Mouse (Mus musculus) testis, adult 2 months (tissue): ENCODE measurements around the gene Gm43191. TPM values are rescaled to one million over a fixed set of nuclear protein-coding genes. Genes with fewer than 3 reads are reported as not detected.
"Not testable (repeated sequence)": the region's sequence is repeated elsewhere in the genome, so short reads cannot be mapped to it uniquely, and the experiment has no call there.

Experiments used
- H3K27ac ChIP-seq: fragments of 200-500 bp; 2 replicates; pipeline ENCODE4 v1.5.1; 2012; ENCODE audit warnings: low read depth, low read length; ENCODE audit not compliant: control insufficient read depth, insufficient read depth
- H3K27me3 ChIP-seq: fragments of 200-500 bp; 2 replicates; pipeline ENCODE4 v1.6.1; 2012; ENCODE audit warnings: mild to moderate bottlenecking, low read length, moderate library complexity; ENCODE audit not compliant: control insufficient read depth, insufficient read depth
- H3K36me3 ChIP-seq: fragments of 200-500 bp; 2 replicates; pipeline ENCODE4 v1.6.1; 2012; ENCODE audit warnings: mild to moderate bottlenecking, low read length; ENCODE audit not compliant: control insufficient read depth, insufficient read depth
- H3K4me1 ChIP-seq: fragments of 200-500 bp; 2 replicates; pipeline ENCODE4 v1.6.1; 2012; ENCODE audit warnings: low read length; ENCODE audit not compliant: control insufficient read depth, insufficient read depth
- H3K4me3 ChIP-seq: fragments of 200-500 bp; 2 replicates; pipeline ENCODE4 v1.5.1; 2012; ENCODE audit warnings: low read depth, mild to moderate bottlenecking, low read length, moderate library complexity, mixed read lengths; ENCODE audit not compliant: control insufficient read depth
- CTCF ChIP-seq: fragments of 200-500 bp; IDR thresholded peaks from 2 replicates; pipeline ENCODE4 v1.5.1; 2012; ENCODE audit warnings: low read depth, mild to moderate bottlenecking, inconsistent platforms, low read length, moderate library complexity; ENCODE audit not compliant: control insufficient read depth, insufficient read depth, insufficient replicate concordance
- POLR2A ChIP-seq: fragments of 200-500 bp; IDR thresholded peaks from 2 replicates; pipeline ENCODE4 v1.6.1; 2012; ENCODE audit warnings: low read depth, mild to moderate bottlenecking, inconsistent platforms, low read length, moderate library complexity; ENCODE audit not compliant: control insufficient read depth
- polyA plus RNA-seq: library from polyadenylated mRNA; depleted of rRNA; stranded (reverse); fragments of >200 nt; gene quantifications from 2 replicates; pipeline ENCODE4 v1.2.3, GENCODE M21; 2012

Gene Gm43191
- polyA plus RNA-seq, 1 experiment, result not detected

- Histone ChIP-seq H3K27ac (no peak overlapping the region), H3K27me3 (no peaks in the 10 kb centered on the region), H3K4me3 (peak overlapping the region; percentile 26), H3K4me1 (peaks cover 3% of the 10 kb centered on the region), H3K36me3 (no peaks in the 10 kb centered on the region)
- TF ChIP-seq POLR2A, result no peak
- TF ChIP-seq CTCF, result no peak
Observed at GRCm38 (mm10) chr3:116659856-116660430, 21.1 kb downstream of the Gm43191 start.

- Histone ChIP-seq H3K36me3 (no peaks in the 10 kb centered on the region), H3K4me3 (no peak overlapping the region; the same call in 1 of the 2 replicates), H3K27ac (no peak overlapping the region), H3K27me3 (no peaks in the 10 kb centered on the region), H3K4me1 (peaks cover 3% of the 10 kb centered on the region)
- no peak for TF ChIP-seq CTCF
- no peak for TF ChIP-seq POLR2A
Observed at GRCm38 (mm10) chr3:116658928-116659565, 22.0 kb downstream of the Gm43191 start.

GRCm38 (mm10) chr3:116656184-116656965, 24.7 kb downstream of the Gm43191 start:
- Histone ChIP-seq H3K27ac (no peak overlapping the region), H3K4me1 (peaks cover 3% of the 10 kb centered on the region), H3K27me3 (no peaks in the 10 kb centered on the region), H3K4me3 (no peak overlapping the region), H3K36me3 (no peaks in the 10 kb centered on the region)
- TF ChIP-seq POLR2A (no peak), CTCF (no peak)

- not testable (repeated sequence) for H3K4me1 ChIP-seq, H3K36me3 ChIP-seq, H3K4me3 ChIP-seq, H3K27me3 ChIP-seq, H3K27ac ChIP-seq
Observed at GRCm38 (mm10) chr3:116654051-116654450, 27.0 kb downstream of the Gm43191 start.

DNA sequence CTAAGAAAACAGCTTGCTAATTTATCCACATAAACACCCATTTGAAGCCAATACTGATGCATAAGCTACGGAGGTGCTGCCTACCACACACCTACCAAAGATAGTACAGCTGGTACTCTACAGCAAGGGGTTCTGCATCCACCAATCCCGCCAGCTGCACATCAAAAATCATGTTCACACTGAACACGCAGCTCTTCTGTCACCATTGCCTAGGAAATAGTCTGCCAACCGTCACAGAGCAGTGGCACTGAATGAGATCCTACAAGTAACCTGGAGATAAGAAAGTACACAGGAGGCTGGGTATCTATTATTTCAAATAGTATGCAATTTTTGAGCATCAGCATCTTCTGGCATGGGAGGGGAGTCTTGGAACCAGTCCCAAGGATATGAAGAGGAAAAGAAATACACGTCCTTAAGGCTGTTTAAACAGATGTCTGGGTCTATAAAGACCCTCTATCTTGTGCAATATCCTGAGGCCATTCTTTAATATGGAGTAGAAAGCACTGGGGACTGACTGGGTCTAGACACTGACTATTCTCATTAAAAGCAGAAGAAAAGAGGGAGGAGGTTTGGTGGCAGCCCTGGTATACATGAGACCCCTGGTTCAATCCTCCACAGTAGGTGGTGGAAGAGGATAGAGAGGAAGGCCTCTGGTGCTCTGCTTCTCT, 27.6 kb downstream of the Gm43191 start:
- TF ChIP-seq POLR2A, result no peak
- TF ChIP-seq CTCF, result no peak
- Histone ChIP-seq H3K36me3 (no peaks in the 10 kb centered on the region), H3K27me3 (no peaks in the 10 kb centered on the region), H3K27ac (no peak overlapping the region), H3K4me3 (no peak overlapping the region), H3K4me1 (no peaks in the 10 kb centered on the region; the same call in 1 of the 2 replicates)

GRCm38 (mm10) chr3:116652033-116652446, 29.0 kb downstream of the Gm43191 start:
- no peaks in the 10 kb centered on the region for H3K36me3 ChIP-seq
- H3K27me3 ChIP-seq, result no peaks in the 10 kb centered on the region
- H3K4me1 ChIP-seq, result no peaks in the 10 kb centered on the region; the same call in 1 of the 2 replicates
- TF ChIP-seq CTCF, result no peak
- TF ChIP-seq POLR2A, result no peak
- H3K4me3 ChIP-seq, result no peak overlapping the region
- no peak overlapping the region; the same call in 1 of the 2 replicates for H3K27ac ChIP-seq

GRCm38 (mm10) chr3:116650698-116651097, 30.4 kb downstream of the Gm43191 start:
- no peak for TF ChIP-seq POLR2A
- no peak for TF ChIP-seq CTCF
- H3K27me3 ChIP-seq, result no peaks in the 10 kb centered on the region
- H3K27ac ChIP-seq, result no peak overlapping the region
- H3K36me3 ChIP-seq, result no peaks in the 10 kb centered on the region
- no peaks in the 10 kb centered on the region; the same call in 1 of the 2 replicates for H3K4me1 ChIP-seq
- H3K4me3 ChIP-seq, result no peak overlapping the region
